Mouse (Mus musculus) midbrain, postnatal 0 days (tissue): Measurements from ENCODE around the gene Mrps15. TPM values are rescaled to one million over a fixed set of nuclear protein-coding genes. Genes with fewer than 3 reads are reported as not detected.

Source experiments
- ATAC-seq: fragments of 200-750 bp; cut with Nextera tagmentation; 2 replicates; pipeline ENCODE4 v1.8.0; 2017; ENCODE audit warnings: moderate number of reproducible peaks, mild to moderate bottlenecking, moderate TSS enrichment, moderate library complexity; ENCODE audit not compliant: low FRiP score
- DNase-seq: peaks from one replicate; pipeline ENCODE4 v3.0.0-alpha.2; 2015; ENCODE audit warnings: low spot score
- H3K27ac ChIP-seq: fragments of 300-500 bp; sonication (generic); 2 replicates; pipeline ENCODE4 v1.5.1; 2014; ENCODE audit warnings: low read depth, mild to moderate bottlenecking, low read length, mixed read lengths
- H3K27me3 ChIP-seq: fragments of 300-500 bp; sonication (generic); 2 replicates; pipeline ENCODE4 v1.6.1; 2014; ENCODE audit warnings: low read length, control low read depth, mixed read lengths; ENCODE audit not compliant: insufficient read depth
- H3K36me3 ChIP-seq: fragments of 300-500 bp; sonication (generic); 2 replicates; pipeline ENCODE4 v1.6.1; 2014; ENCODE audit warnings: low read length, control low read depth, mixed read lengths; ENCODE audit not compliant: insufficient read depth
- H3K4me1 ChIP-seq: fragments of 300-500 bp; sonication (generic); 2 replicates; pipeline ENCODE4 v1.6.1; 2014; ENCODE audit warnings: mild to moderate bottlenecking, control low read depth, antibody characterized with exemption, low read length, mixed read lengths; ENCODE audit not compliant: insufficient read depth
- H3K4me2 ChIP-seq: fragments of 300-500 bp; sonication (generic); 2 replicates; pipeline ENCODE4 v1.6.1; 2014; ENCODE audit warnings: low read depth, mild to moderate bottlenecking, low read length, mixed read lengths; ENCODE audit not compliant: poor library complexity, severe bottlenecking
- H3K4me3 ChIP-seq: fragments of 300-500 bp; sonication (generic); 2 replicates; pipeline ENCODE4 v1.5.1; 2014; ENCODE audit warnings: low read depth, mild to moderate bottlenecking, low read length, moderate library complexity
- H3K9ac ChIP-seq: fragments of 300-500 bp; sonication (generic); replicated peaks from 2 replicates; pipeline ENCODE4 v1.6.1; 2014; ENCODE audit warnings: mild to moderate bottlenecking, low read length, moderate library complexity, mixed read lengths; ENCODE audit not compliant: poor library complexity, severe bottlenecking
- H3K9me3 ChIP-seq: fragments of 300-500 bp; sonication (generic); 2 replicates; pipeline ENCODE4 v1.6.1; 2016; ENCODE audit warnings: low read length, control low read depth
- CTCF ChIP-seq: IDR thresholded peaks from 2 replicates; pipeline ENCODE4 v1.5.1; 2016; ENCODE audit warnings: antibody characterized with exemption, mild to moderate bottlenecking
- WGBS: fragments of 180-500 bp; shearing (Covaris S2); extraction: QIAGEN DNeasy Blood & Tissue Kit; methylation state at CpG from one replicate; pipeline ENCODE4 v1.1.7; 2014; 5-methylcytosine and 5-hydroxymethylcytosine counted together
- polyA plus RNA-seq: library from polyadenylated mRNA; unstranded; fragments of >200 nt; fragmentation: Nextera tagmentation; extraction: Ambion mirVana; gene quantifications from 2 replicates; pipeline ENCODE4 v1.2.1, GENCODE M21; 2015
- total RNA-seq: library from RNA; depleted of rRNA; stranded (reverse); fragments of >200 nt; gene quantifications from 2 replicates; pipeline ENCODE4 v1.2.3, GENCODE M21; 2014

Mrps15 gene
- total and polyA plus RNA-seq, 2 experiments from 2014 or later, result 53.8 to 151 TPM

DNA sequence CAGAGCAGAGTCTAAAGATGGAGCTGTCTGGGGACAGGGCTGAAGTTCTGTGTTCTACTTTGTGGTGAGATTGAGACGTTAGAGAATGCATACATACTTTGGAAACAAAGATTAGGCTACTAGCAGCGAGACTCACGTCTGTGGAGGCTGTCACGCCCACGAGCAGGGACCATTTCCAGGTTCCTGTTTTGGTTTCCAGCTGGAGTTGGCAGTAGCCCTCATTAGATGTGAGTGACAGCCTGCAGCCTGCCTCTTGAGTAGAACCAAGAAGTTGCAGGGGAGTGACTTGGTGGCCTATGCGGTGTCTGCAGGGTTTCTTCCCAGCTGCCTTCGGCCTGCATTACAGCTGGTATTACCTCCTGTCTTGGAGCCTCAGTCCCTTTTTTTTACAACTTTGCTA lies 4.9 kb downstream of the Mrps15 start:
- no peak for TF ChIP-seq CTCF
- 77% methylated on average over 7 of the region's 7 CpGs for WGBS

DNA sequence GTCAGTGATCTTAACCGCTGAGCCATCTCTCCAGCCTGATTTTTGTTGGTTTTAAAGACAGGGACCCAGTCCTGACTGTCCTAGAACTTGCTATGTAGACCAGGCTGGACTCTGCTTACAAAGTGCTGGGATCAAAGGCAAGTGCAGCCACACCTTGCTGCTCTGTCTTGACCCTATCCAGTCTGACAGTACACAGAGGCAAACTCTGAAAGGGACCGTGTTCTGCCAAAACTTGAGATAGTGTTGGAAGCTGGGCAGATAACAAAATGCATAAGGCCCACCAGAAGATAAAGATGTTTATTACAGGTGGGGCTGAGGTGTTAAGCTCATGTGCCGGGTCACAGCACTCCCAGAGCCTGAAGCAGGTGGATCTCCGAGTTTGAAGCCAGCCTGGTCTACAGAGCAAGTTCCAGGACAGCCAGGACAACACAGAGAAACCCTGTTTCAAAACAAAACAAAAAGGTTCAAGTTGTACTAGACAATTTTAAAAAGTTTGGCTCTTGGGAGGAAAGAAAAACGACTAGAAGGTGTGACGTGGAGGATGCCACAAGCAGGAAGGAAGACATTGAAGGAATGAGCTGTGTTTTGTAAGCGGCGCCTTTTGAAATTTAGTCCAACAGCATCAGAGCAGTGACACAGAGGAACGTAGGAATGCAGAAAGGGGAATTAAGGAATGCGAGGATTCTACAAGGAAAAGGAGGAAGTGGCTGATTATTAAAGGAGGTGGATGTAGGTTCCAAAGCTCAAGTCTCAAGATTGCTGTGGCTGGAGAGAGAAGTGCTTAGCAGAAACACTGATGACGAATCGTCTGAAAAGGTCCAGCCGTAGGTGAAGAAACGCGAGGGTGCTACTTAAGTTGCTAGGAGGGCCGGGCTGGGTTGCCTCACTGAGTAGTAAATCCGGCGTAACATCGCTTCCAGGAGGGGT lies 10.7 kb downstream of the Mrps15 start:
- no peaks in the 10 kb centered on the region for H3K9me3 ChIP-seq
- H3K9ac ChIP-seq, result no peak overlapping the region
- peak overlapping the region; percentile 85 for H3K4me2 ChIP-seq
- H3K4me1 ChIP-seq, result 0 out of 2 replicates have a peak, but pooled peaks cover 2% of the 10 kb centered on the region
- peak overlapping the region; percentile 70 for H3K4me3 ChIP-seq
- H3K36me3 ChIP-seq, result peaks cover 26% of the 10 kb centered on the region
- no peak for ATAC-seq
- H3K27ac ChIP-seq, result no peak overlapping the region
- WGBS, result 16% methylated on average over 19 of the region's 19 CpGs
- TF ChIP-seq CTCF, result no peak
- no peaks in the 10 kb centered on the region for H3K27me3 ChIP-seq
- no peak for DNase-seq

More for the DNA sequence above, 4.9 kb downstream of the Mrps15 start:
- H3K4me1 ChIP-seq, result peaks cover 10% of the 10 kb centered on the region; the same call in 1 of the 2 replicates
- no peak overlapping the region for H3K4me3 ChIP-seq
- H3K4me2 ChIP-seq, result no peak overlapping the region
- DNase-seq (no peak), ATAC-seq (no peak)
- H3K27me3 ChIP-seq, result no peaks in the 10 kb centered on the region
- no peaks in the 10 kb centered on the region for H3K9me3 ChIP-seq
- H3K36me3 ChIP-seq, result peaks cover 46% of the 10 kb centered on the region
- H3K27ac ChIP-seq, result no peak overlapping the region
- no peak overlapping the region for H3K9ac ChIP-seq

DNA sequence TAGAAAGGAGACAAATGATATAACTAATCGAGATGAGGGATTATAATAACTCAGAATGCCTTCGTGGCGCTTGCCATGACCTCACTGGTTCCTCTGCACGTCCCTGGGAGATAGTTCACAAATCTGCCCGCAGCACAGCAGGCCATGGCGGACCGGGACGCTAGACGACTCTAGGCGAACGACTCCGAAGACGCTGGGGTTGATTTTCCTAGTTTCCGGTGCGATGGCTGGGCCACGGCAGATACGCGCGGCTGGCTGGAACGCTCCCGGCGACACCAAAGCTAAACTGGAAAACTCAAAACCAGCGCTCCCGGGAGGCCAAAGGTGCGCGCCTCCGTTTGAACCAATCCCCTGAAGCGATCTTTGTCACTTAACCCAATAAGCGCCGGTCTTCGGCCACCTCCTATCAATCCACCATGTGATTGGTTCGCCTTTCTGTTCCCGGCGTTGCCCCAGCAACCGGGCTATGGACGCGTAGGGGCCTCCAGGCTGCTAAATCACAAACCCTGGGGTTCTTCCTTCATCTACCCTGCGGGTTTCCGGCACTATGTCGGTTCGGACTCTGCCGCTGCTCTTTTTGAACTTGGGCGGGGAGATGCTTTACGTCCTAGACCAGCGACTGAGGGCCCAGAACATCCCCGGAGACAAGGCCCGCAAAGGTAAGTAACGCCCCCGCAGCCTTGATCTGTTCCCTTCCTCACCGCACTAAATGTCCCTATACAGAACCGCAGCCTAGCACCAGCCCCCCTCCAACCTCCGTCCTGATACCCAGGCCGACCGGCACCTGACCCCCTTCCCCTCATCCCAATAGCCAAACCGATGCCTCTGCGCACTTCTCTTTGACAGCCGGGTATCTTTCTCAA lies 11.6 kb downstream of the Mrps15 start, which contains the start of gene Oscp1:
Gene Oscp1, plus strand, starts transcription at position 432 of the 863 bp plus-strand sequence.
- 0 out of 2 replicates have a peak, but pooled peaks cover 2% of the 10 kb centered on the region for H3K4me1 ChIP-seq
- H3K4me3 ChIP-seq, result peak within 1 kb of the TSS; percentile 70
- WGBS, result under 1% methylated on average over 57 of the region's 57 CpGs
- H3K36me3 ChIP-seq, result peaks cover 24% of the 10 kb centered on the region
- H3K4me2 ChIP-seq, result peak within 1 kb of the TSS; percentile 85
- DNase-seq (peak; percentile 97), ATAC-seq (peak; percentile 97)
- H3K9me3 ChIP-seq, result no peaks in the 10 kb centered on the region
- no peak for TF ChIP-seq CTCF
- peak within 1 kb of the TSS; percentile 70 for H3K27ac ChIP-seq
- no peaks in the 10 kb centered on the region for H3K27me3 ChIP-seq
- H3K9ac ChIP-seq, result peak within 1 kb of the TSS; percentile 64

DNA sequence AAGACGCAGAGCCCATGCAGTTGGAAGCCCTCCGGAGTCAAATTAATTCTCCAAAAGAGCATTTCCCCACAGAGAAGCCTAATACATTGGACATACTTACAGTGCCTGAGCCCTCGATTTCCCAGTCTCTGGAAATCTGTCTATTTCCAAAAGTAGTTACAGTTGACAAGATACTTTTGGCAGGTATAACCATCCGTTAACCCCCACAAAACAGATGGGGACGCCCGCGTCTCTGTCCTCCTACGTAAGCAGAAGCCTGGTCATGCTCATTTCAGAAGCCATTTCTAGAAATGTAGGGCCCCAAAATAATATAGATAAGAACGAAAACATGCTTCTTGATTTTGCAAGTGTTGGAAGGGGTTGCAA lies 12.3 kb downstream of the Mrps15 start:
- peaks cover 18% of the 10 kb centered on the region for H3K36me3 ChIP-seq
- TF ChIP-seq CTCF, result no peak
- H3K4me3 ChIP-seq, result peak overlapping the region; percentile 70
- H3K27ac ChIP-seq, result peak overlapping the region; percentile 70
- DNase-seq (no peak), ATAC-seq (no peak)
- peak overlapping the region; percentile 64 for H3K9ac ChIP-seq
- WGBS, result 24% methylated on average over 9 of the region's 9 CpGs
- H3K4me1 ChIP-seq, result 0 out of 2 replicates have a peak, but pooled peaks cover 2% of the 10 kb centered on the region
- no peaks in the 10 kb centered on the region for H3K27me3 ChIP-seq
- H3K9me3 ChIP-seq, result no peaks in the 10 kb centered on the region
- peak overlapping the region; percentile 85 for H3K4me2 ChIP-seq

DNA sequence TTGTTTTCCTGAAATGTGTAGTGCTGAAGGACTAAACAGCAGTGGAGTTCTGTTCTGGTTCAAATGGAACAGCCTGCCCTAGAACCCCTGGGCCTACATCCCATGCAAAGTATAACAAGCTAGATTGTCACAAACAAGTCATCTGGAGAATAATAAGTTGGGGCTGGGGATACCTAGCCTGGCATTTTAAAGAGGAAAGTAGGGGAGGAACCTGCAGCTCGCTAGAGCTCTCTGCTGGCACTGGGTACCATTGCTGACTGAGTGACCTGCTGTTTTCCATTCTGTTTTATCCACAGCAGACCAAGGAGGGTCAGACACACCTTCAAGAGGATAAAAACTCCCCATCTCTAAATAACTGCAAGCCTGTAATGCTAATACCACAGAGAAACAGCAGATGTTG lies 16.1 kb downstream of the Mrps15 start:
- H3K4me3 ChIP-seq, result no peak overlapping the region
- WGBS, result 32% methylated on average over 1 of the region's 1 CpGs
- no peaks in the 10 kb centered on the region for H3K9me3 ChIP-seq
- H3K27me3 ChIP-seq, result no peaks in the 10 kb centered on the region
- H3K4me2 ChIP-seq, result no peak overlapping the region
- H3K36me3 ChIP-seq, result no peaks in the 10 kb centered on the region
- H3K9ac ChIP-seq, result no peak overlapping the region
- no peak for TF ChIP-seq CTCF
- no peak overlapping the region for H3K27ac ChIP-seq
- H3K4me1 ChIP-seq, result 0 out of 2 replicates have a peak, but pooled peaks cover 2% of the 10 kb centered on the region
- ATAC-seq (no peak), DNase-seq (no peak)
